Mouse (Mus musculus) heart, postnatal 0 days (tissue): ENCODE measurements around the gene St6galnac3.

Source experiments
- CTCF ChIP-seq: IDR thresholded peaks from 2 replicates; pipeline ENCODE4 v1.5.1; 2016; ENCODE audit warnings: antibody characterized with exemption, control low read depth, low read depth
- EP300 ChIP-seq: IDR thresholded peaks from 2 replicates; pipeline ENCODE4 v1.6.1; 2016; ENCODE audit warnings: antibody characterized with exemption, low read depth

- TF ChIP-seq CTCF (no peak), EP300 (no peak)
Measured at GRCm38 (mm10) chr3:153687896-153688295, 37.1 kb downstream of the St6galnac3 start.
